Mouse (Mus musculus) heart, adult 2 months (tissue): ENCODE results near the gene Hoxb4.

Experiments used
- EP300 ChIP-seq: fragments of 200-500 bp; IDR thresholded peaks from 2 replicates; pipeline ENCODE4 v1.6.1; 2011; ENCODE audit warnings: low read depth, low read length, control low read depth; ENCODE audit not compliant: insufficient read depth
- POLR2A ChIP-seq: fragments of 200-500 bp; IDR thresholded peaks from 2 replicates; pipeline ENCODE4 v1.6.1; 2011; ENCODE audit warnings: mild to moderate bottlenecking, low read depth, low read length, control low read depth; ENCODE audit not compliant: insufficient read depth

DNA sequence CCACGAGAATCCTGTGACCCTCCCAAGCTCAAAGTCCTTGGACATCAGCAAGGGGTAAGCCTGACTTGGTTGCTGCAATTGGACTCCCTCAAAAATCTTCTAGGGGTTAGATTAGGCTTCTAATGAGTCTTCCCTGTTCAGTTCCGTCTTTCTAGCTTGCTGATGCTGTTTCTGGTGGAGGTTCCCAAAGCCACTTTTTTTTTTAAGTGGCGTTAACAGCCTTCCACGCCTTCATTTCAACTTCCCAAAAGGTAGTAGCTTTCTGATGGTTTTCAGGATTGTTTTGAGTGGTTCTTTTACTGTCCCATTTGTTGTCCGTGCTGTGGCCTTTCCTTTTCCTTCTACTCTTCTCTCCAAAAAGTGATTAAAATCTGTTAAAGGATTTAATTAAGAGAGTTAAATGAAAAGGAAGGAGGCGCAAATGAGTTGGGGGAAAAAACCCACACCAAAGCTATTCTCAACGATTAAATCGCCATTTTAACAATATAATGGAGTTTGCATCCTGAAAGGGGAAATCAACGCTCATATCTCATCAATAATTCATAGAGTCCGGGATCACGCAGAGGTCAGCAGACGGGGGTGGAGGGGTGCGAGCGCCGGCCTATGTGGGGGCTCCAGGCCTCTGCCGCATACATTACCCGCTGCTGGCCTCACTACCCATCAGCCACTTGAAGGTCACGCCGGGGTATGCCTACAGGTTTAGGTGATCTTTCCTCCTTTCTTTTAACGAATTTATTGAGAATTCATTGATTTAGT lies 7.7 kb upstream of the Hoxb4 start:
- TF ChIP-seq EP300 (no peak), POLR2A (no peak)
